Mouse (Mus musculus) midbrain, embryonic 11.5 days (tissue): ENCODE results near the gene Agbl1. TPM values are rescaled to one million over a fixed set of nuclear protein-coding genes. Genes with fewer than 3 reads are reported as not detected.

Source experiments
- ATAC-seq: fragments of 200-750 bp; cut with Nextera tagmentation; 2 replicates; pipeline ENCODE4 v1.8.0; 2017; ENCODE audit warnings: moderate TSS enrichment, moderate library complexity; ENCODE audit not compliant: low FRiP score
- DNase-seq: peaks from one replicate; pipeline ENCODE4 v3.0.0; 2015; ENCODE audit warnings: low spot score; ENCODE audit errors: missing footprints
- H3K27ac ChIP-seq: fragments of 300-500 bp; sonication (generic); 2 replicates; pipeline ENCODE4 v1.5.1; 2014; ENCODE audit warnings: low read depth, low read length
- H3K27me3 ChIP-seq: fragments of 300-500 bp; sonication (generic); 2 replicates; pipeline ENCODE4 v1.6.1; 2014; ENCODE audit warnings: mild to moderate bottlenecking, low read length, moderate library complexity, mixed read lengths; ENCODE audit not compliant: control insufficient read depth, insufficient read depth
- H3K36me3 ChIP-seq: fragments of 300-500 bp; sonication (generic); 2 replicates; pipeline ENCODE4 v1.6.1; 2014; ENCODE audit warnings: mild to moderate bottlenecking, low read length, moderate library complexity, mixed read lengths; ENCODE audit not compliant: control insufficient read depth, insufficient read depth
- H3K4me1 ChIP-seq: fragments of 300-500 bp; sonication (generic); 2 replicates; pipeline ENCODE4 v1.6.1; 2014; ENCODE audit warnings: low read length; ENCODE audit not compliant: control insufficient read depth, insufficient read depth
- H3K4me2 ChIP-seq: fragments of 300-500 bp; sonication (generic); 2 replicates; pipeline ENCODE4 v1.6.1; 2014; ENCODE audit warnings: mild to moderate bottlenecking, moderate library complexity
- H3K4me3 ChIP-seq: fragments of 300-500 bp; sonication (generic); 2 replicates; pipeline ENCODE4 v1.5.1; 2014; ENCODE audit warnings: low read depth, low read length
- H3K9ac ChIP-seq: fragments of 300-500 bp; sonication (generic); 2 replicates; pipeline ENCODE4 v1.6.1; 2014; ENCODE audit warnings: low read length
- H3K9me3 ChIP-seq: fragments of 300-500 bp; sonication (generic); 2 replicates; pipeline ENCODE4 v1.6.1; 2016; ENCODE audit warnings: low read length; ENCODE audit not compliant: control insufficient read depth
- WGBS: fragments of 180-500 bp; shearing (Covaris S2); extraction: QIAGEN DNeasy Blood & Tissue Kit; methylation state at CpG from one replicate; pipeline ENCODE4 v1.1.7; 2014; 5-methylcytosine and 5-hydroxymethylcytosine counted together
- polyA plus RNA-seq: library from polyadenylated mRNA; unstranded; fragments of >200 nt; fragmentation: Nextera tagmentation; extraction: Ambion mirVana; gene quantifications from 2 replicates; pipeline ENCODE4 v1.2.1, GENCODE M21; 2014

Gene Agbl1
- polyA plus RNA-seq, 1 experiment from 2014 or later = not detected

GRCm38 (mm10) chr7:77149846-77150245, 920.2 kb downstream of the Agbl1 start:
- H3K9ac ChIP-seq = no peak overlapping the region
- H3K9me3 ChIP-seq = no peaks in the 10 kb centered on the region
- H3K27ac ChIP-seq = no peak overlapping the region
- H3K4me2 ChIP-seq = no peak overlapping the region
- H3K36me3 ChIP-seq = no peaks in the 10 kb centered on the region
- WGBS = 84% methylated on average over 2 of the region's 2 CpGs
- H3K27me3 ChIP-seq = no peaks in the 10 kb centered on the region
- no peaks in the 10 kb centered on the region for H3K4me1 ChIP-seq
- DNase-seq = no peak
- ATAC-seq = no peak
- no peak overlapping the region for H3K4me3 ChIP-seq

GRCm38 (mm10) chr7:77152393-77152792, 922.7 kb downstream of the Agbl1 start:
- no peaks in the 10 kb centered on the region for H3K9me3 ChIP-seq
- WGBS = 18% methylated on average over 3 of the region's 3 CpGs
- no peak overlapping the region for H3K27ac ChIP-seq
- no peak overlapping the region for H3K4me3 ChIP-seq
- no peaks in the 10 kb centered on the region for H3K27me3 ChIP-seq
- ATAC-seq (no peak), DNase-seq (no peak)
- no peak overlapping the region for H3K9ac ChIP-seq
- no peaks in the 10 kb centered on the region for H3K4me1 ChIP-seq
- H3K4me2 ChIP-seq = no peak overlapping the region
- H3K36me3 ChIP-seq = no peaks in the 10 kb centered on the region

GRCm38 (mm10) chr7:77152909-77153308, 923.2 kb downstream of the Agbl1 start:
- Histone ChIP-seq H3K9me3 (no peaks in the 10 kb centered on the region), H3K36me3 (no peaks in the 10 kb centered on the region), H3K27me3 (no peaks in the 10 kb centered on the region), H3K4me3 (no peak overlapping the region), H3K27ac (no peak overlapping the region), H3K4me1 (no peaks in the 10 kb centered on the region), H3K9ac (no peak overlapping the region), H3K4me2 (no peak overlapping the region)
- 52% methylated on average over 1 of the region's 1 CpGs for WGBS
- no peak for ATAC-seq
- DNase-seq = no peak

GRCm38 (mm10) chr7:77164921-77165320, 935.2 kb downstream of the Agbl1 start:
- H3K9me3 ChIP-seq = no peaks in the 10 kb centered on the region
- WGBS = 66% methylated on average over 1 of the region's 1 CpGs

More at GRCm38 (mm10) chr7:77164921-77165320, 935.2 kb downstream of the Agbl1 start:
- ATAC-seq = no peak
- H3K4me3 ChIP-seq = no peak overlapping the region
- H3K9ac ChIP-seq = no peak overlapping the region
- H3K4me1 ChIP-seq = no peaks in the 10 kb centered on the region
- no peaks in the 10 kb centered on the region for H3K36me3 ChIP-seq
- no peak for DNase-seq
- H3K4me2 ChIP-seq = no peak overlapping the region
- no peaks in the 10 kb centered on the region for H3K27me3 ChIP-seq
- H3K27ac ChIP-seq = no peak overlapping the region
